Mouse (Mus musculus) kidney, adult 9 months (tissue): ENCODE results near the gene Ormdl2.
A peak's percentile ranks its signal among the peaks of the same experiment; 100 is the strongest.
"Not testable (repeated sequence)": the region's sequence is repeated elsewhere in the genome, so short reads cannot be mapped to it uniquely, and the experiment has no call there.

Experiments
- DNase-seq: peaks from one replicate; pipeline ENCODE4 v3.0.0; 2022

The Ormdl2 gene

GRCm38 (mm10) chr10:128821358-128822056 is at the start of gene Ormdl2:
Gene Ormdl2 (minus strand): TSS chr10:128821645.
- peak; percentile 100 for DNase-seq

GRCm38 (mm10) chr10:128870341-128870740 is 48.9 kb upstream of the Ormdl2 start:
- DNase-seq: no peak

DNA sequence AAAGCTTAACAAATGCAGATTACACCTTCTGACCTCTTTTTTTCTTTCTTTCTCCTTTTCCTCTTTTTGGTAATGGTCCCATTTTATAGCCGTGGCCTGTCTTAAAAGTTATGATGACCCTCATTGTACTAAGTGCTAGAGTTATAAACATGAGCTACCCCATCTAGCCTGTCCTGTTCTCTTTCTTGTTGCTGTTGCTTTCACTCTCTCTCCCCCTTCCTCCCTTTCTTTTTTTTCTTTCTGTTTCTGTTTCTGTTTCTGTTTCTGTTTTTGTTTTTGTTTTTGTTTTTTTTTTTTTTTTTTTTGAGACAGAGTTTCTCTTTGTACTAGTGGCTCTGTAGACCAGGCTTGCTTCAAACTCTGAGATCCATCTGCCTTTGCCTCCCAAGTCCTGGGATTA is 45.1 kb upstream of the Ormdl2 start:
- DNase-seq: no peak

DNA sequence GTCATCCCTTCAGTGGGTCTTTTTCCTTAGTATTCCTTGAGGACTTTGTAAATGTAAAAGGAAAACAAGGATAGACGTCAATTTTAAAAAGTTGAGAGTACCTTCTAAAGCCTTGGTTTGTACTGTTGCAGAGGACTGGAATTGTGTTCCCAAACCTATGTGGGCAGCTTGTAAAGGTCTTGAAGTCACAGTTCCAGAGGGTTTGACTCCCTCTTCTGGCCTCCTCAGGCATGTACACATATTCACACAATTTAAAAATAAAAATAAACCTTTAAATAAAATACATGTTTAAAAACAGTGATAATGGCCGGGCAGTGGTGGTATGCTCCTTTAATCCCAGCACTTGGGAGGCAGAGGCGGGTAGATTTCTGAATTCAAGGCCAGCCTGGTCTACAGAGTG is 44.6 kb upstream of the Ormdl2 start:
- no peak for DNase-seq

DNA sequence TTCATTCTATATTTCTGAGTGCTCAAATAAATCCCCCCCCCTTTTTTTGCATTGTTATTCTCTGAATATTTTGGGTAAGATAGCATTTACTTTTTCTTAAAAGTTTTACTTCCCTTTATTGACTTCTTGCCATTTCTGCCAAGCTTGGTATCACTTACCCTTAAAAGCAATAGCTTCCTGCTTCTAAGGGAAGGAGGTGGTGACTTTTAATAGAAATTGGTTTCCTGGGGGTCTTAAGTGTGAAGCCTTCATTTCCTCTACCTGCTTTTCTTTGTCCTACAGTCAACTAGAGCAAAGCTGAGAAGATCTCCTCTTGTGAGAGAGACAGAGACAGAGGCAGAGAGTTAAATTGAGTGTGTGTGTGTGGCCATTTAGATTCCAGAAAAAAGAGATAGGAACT is 39.7 kb upstream of the Ormdl2 start:
- no peak for DNase-seq

DNA sequence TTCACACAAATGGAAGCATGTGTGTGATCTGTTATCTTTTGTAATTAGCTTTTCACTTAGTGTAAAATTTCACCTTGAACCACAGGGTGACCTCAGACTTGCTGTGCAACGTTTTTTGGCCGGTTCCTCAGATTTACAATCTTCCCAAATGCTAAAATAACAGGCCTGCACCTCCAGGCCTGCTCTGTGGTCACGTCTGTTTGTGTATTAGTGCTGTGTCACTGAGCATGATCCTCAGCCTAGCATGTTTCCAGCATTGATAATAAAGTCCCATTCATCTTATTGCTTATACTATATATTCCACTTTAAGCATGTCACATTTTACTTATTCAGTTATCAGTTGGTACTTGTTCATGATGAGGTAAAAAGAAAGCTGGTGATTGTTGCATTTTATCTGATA is 28.9 kb upstream of the Ormdl2 start:
- no peak for DNase-seq

- peak; percentile 68 for DNase-seq
Observed at GRCm38 (mm10) chr10:128848426-128848825, 27.0 kb upstream of the Ormdl2 start.

DNA sequence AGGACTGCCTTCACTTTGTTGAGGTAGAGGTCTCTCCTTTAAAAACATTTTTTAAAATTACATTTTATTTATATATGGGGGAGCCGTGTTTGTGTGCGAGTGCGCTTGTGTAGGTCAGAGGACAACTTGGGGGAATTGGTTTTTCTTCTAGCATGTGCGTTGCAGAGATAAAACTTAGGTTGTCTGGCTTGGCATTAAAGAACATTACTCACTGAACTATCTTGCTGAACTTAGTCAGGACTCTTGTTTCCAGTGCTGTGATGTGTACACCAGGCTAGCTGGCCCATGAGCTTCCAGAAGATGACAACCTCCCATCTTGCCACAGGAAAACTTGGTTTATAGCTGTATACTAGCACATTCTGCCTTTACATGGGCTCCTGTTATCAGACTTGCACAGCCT is 25.2 kb upstream of the Ormdl2 start:
- no peak for DNase-seq

DNA sequence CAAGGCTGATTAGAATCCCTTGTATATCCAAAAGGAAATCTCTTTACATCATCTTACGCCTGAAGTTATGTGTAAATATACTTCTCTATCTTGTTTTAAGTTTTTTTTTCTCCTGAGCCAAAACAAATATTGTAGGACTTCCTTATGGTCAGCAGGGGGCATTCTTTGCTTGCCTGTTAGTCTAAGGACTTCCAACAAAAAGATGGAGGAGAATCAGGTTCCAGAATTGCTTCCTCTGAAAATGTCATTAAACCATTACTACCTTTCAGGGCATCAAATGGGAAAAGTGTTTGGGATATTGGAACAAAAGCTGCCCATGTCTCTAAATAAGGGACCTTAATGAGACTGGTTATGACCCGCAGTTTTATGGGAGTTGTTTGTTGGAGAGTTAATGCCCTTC is 24.1 kb upstream of the Ormdl2 start:
- DNase-seq: peak; percentile 61

DNA sequence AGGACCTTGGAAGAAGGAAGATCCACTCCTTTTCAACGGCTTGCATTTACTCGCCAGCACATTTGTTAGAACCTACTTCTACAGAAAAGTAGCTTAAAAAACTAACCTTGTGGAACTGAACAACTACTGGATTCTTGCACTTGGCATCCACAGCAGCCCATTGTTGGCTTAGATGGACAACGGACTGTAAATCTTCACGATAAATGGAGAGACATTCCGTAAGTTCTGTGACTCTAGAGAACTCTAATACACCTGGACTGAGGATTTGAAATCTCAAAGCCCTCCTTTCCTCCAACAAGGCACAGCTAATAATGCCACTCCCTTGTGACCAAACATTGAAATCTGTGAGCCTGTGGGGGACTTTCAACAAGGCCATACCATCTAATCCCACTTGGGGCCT is 21.8 kb upstream of the Ormdl2 start:
- no peak for DNase-seq

- no peak for DNase-seq
Observed at GRCm38 (mm10) chr10:128840612-128841011, 19.2 kb upstream of the Ormdl2 start.

DNA sequence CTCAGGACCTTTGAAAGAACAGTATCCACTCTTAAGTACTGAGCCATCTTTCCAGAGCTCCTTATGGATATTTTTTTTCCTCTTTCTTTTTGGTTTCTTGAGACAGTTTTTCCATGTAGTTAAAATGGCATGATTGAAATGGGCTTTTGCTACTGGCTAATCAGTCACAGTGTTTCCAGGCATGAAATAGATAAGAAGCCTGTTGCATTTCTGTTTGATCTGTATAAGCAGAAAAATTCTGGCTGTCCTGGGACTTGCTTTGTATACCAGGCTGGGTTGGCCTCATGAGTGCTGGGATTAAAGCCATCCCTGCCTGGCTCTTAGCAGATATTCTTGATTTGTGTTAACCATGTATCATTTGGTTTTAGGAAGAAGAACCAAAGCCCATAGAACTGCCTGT is 18.0 kb upstream of the Ormdl2 start:
- no peak for DNase-seq

- no peak for DNase-seq
Observed at GRCm38 (mm10) chr10:128837400-128837799, 16.0 kb upstream of the Ormdl2 start.

GRCm38 (mm10) chr10:128823821-128824220 is 2.4 kb upstream of the Ormdl2 start:
- no peak for DNase-seq

DNA sequence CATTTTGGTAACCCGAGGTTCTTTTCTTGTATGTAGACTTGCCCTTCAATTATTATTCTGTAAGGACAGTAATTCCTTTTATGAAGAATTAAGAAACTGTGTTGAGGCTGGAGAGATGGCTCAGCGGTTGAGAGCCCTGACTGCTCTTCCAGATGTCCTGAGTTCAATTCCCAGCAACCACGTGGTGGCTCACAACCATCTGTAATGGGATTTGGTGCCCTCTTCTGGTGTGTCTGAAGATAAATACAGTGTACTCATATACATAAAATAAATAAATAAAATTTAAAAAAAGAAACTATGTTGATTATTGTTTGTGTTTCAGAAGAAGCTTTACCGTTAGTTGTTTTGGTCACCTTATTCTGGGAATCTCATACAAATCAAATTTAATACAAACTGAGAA is 1.6 kb upstream of the Ormdl2 start:
- not testable (repeated sequence) for DNase-seq

- no peak for DNase-seq
Observed at GRCm38 (mm10) chr10:128822135-128822534, 690 bp upstream of the Ormdl2 start.

DNA sequence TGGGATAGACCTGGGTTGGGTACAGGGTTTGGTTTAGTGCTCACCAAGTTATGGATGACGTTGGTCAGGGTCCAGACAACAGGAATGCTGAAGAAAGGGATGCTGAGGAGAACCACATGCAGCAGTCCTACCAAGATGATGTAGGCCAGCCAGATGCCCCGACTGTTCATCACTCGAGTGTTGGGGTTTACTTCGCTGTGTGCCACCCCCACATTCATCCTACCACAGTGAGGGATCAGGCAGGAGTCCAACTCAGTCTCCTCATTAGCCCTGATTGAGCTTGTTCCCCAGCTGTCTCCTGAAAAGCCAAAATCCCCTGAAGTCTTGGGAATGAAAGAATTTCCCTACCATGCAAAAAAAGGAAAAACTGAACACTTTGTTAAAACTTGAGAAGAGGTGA is 1.2 kb downstream of the Ormdl2 start:
- DNase-seq: no peak

DNA sequence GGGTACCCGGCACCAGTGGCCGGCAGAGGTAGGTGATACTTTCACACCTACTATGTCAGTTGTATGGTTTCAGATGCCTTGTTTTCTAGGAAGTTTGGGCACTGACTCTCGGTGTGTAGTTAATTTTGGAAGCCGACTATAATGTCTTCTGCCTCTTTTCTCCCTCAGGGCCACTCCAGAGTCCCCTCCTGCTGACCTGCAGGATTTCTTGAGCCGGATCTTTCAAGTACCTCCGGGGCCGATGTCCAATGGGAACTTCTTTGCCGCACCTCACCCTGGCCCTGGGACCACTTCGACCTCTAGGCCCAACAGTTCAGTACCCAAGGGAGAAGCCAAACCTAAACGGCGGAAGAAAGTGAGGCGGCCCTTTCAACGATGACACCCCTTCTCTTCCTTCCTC is 4.4 kb downstream of the Ormdl2 start, which contains the start of gene Sarnp:
Gene Sarnp, plus strand, starts transcription at position 301 of the 400 bp plus-strand sequence.
- DNase-seq: no peak

DNA sequence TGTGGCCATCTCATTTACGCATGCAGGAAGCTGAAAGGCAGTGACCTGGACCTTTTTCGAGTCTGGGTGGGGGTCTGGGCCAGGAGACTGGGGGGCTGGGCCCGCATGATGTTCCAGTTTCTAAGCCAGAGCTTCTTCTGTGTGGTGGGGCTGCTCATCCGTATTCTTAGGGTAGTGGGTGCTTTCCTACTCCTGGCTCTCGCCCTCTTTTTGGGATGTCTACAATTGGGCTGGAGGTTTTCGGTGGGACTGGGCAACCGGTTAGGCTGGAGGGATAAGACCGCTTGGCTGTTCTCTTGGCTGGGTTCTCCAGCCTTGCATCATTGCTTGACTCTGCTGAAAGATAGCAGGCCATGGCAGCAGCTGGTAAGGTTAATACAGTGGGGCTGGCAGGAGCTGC is 14.4 kb downstream of the Ormdl2 start:
- DNase-seq: no peak

GRCm38 (mm10) chr10:128806086-128806485 is 15.4 kb downstream of the Ormdl2 start:
- no peak for DNase-seq

DNA sequence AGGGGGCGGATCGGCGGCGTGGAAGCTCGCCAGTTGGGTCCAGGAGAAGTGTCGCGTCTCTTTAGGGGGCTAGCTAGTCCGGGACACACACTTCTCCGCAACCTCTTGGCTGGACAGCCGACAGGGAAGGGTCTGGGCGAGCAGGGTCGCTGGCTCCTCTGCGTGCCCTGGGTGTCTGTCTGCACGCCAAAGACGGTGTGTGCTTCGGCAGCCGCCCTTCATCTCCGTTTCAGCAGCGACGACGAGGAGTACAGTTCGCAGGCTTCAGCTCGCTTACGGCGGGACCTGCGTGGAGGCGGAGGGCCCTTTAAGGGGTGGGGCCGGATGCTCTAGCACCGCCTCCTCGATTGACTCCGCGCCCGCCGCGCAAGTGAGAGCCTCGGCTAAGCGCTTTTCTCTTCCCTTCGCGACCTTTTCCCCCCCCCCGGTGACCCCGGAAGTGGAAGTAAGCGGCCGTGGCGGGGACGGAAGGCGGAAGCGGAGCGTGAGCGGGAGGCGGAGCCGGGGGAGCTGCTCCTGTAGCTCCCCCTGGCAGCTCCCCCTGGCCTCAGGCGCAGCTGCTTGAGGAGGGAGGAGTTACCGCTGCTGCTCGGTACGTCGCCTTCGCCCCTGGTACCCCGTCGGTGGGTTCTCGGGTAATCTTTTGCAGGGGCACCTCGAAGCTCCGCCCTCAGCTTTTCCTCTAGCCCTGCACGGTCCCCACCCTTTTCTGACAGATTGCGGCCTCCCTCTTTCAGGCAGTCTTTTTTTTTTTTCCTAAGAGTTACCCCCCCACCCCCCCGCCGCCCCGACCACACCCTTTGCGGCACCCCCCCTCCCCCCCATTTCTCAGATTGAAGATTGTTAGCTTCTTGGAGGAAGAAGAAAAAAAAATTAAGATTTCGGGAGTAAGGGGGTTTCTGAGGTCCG is 16.1 kb downstream of the Ormdl2 start:
- peak; percentile 96 for DNase-seq

DNA sequence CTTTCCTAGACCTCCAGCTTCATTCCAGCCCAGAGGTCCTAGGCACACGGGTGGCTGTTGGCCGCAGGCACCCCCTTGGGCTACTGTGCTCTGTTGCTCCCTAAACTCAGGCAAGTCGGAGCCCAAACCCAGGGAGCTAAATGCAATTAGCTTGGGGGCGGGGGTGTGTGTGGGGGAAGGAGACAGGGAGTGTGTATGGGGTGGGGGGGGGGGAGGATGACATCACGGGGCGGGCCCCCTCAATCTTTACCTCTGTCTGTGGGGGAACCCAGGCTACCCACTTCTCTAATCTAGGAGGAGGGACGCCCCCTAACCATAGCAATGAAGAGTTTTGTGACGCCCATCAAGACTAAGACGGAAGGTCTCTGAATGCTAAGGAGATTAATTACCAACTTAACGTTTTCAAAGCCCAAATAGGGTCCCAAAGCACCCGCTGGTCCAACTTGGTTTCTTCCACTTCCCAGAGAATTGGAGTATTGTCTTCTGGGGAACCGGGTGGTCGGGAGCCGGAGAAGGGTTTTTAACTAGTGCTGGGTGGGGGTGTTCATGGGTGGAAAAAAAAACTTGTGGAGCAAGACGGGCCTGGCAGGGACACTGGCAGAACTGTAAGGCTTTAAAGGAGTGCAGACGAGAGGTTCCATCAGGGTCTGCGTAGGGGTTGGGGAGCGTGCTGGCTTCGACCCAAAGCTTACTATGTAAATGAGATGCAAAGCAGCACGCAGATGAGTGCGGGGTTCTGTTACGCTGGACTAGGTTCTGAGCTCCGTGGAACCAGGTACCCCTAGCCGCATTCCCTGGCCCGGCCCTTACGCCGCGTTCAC is 17.0 kb downstream of the Ormdl2 start, which contains the start of gene Tmem198b:
Gene Tmem198b, minus strand, starts transcription at position 100 of the 821 bp plus-strand sequence.
- peak; percentile 67 for DNase-seq

GRCm38 (mm10) chr10:128803771-128804270 is 17.6 kb downstream of the Ormdl2 start, which contains the start of gene Dnajc14:
Gene Dnajc14 (plus strand): TSS chr10:128804062.
- peak; percentile 50 for DNase-seq
